In the genomic region with DNA sequence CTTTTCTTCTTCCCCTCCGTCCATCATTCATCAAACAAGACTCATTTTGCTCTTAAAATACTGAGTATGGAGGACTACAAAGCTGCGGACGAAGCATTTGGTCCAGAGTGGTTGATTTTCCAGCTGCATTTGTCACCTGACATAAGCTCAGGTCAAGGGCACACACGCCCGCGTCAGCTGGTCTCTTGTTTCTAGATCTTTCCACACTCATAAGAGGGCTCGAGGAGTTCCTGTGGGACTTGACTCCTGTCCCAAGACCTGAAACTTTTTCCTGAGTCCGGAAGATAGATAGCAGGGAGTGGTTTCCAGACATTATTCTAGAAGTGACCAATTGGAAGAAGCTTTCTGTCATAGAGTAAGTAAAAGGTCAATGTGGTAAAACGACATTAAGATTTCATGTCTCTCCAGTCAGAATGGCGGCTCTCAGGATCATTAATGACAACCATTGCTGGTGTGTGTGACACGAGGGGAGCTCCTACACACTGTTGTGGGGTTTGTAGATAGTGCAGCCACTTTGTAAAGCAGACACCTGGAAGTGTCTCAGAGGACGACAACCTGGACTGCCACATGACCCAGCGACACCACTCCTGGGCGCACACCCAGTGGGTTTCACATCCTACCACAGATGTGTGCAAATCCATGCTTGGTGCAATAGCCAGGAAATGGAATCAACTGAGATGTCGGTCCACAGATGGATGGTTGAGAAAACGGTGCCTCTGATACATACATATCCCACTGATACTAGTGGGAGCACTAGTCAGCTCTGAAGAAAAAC, we compare ENCODE assay signal across 13 mouse cellular contexts. TPM values are rescaled to one million over a fixed set of nuclear protein-coding genes. Genes with fewer than 3 reads are reported as not detected.
DNase-seq lines count a peak whose midpoint lies in the region; ATAC-seq and TF ChIP-seq lines count a peak whose summit lies in the region.
"Had no signal": no experiment of that assay in that cellular context is flagged by ENCODE, and none has a peak within 500 bp of the region (broad histone marks: within the 10 kb centered on the region; RNA-seq: fewer than 3 reads in every experiment).

No protein-coding gene starts in this region.

- no peak overlapping the region; the same call in 1 of the 2 replicates for H3K4me3 ChIP-seq in heart, embryonic 10.5 days
- H3K4me3 ChIP-seq in CH12.LX (replicated peaks in 1 of 3; ENCODE audit: low read depth in 2 of 3, low read length in 2 of 3, poor library complexity in 1 of 3): no peak overlapping the region
- no peak overlapping the region for H3K4me3 ChIP-seq in heart, embryonic 12.5 days
- no peak overlapping the region for H3K4me3 ChIP-seq in kidney, embryonic 15.5 days (replicated peaks)
- H3K4me3 ChIP-seq: erythroblast, embryonic 14.5 days; neural tube, embryonic 12.5 days had no signal

- dilution Hi-C loops in CH12.LX (cut with MboI; ENCODE audit: extremely low pct_ligation_motif_present, extremely low pct_unique_long_range_greater_than_20kb, low sequenced_read_pairs): no loop called here

- no peaks in the 10 kb centered on the region for H3K79me2 ChIP-seq in CH12.LX (replicated peaks; ENCODE audit: control insufficient read depth, extremely low read depth, insufficient read depth, poor library complexity, severe bottlenecking)

- H3K4me2 ChIP-seq in CH12.LX (ENCODE audit: insufficient read depth, low read depth, poor library complexity, severe bottlenecking): peak overlapping the region; percentile 81; the same call in 1 of the 2 replicates
- H3K4me2 ChIP-seq in heart, embryonic 12.5 days: 0 out of 2 replicates have a peak overlapping the region, but pooled peaks have one; percentile 61
- H3K4me2 ChIP-seq in kidney, embryonic 15.5 days: peak overlapping the region; percentile 58; the same call in 1 of the 2 replicates

- H3K27me3 ChIP-seq in heart, embryonic 10.5 days (ENCODE audit: insufficient read depth, poor library complexity, severe bottlenecking): 0 out of 2 replicates have a peak, but pooled peaks cover 2% of the 10 kb centered on the region
- H3K27me3 ChIP-seq in CH12.LX (replicated peaks): peaks cover 3% of the 10 kb centered on the region
- H3K27me3 ChIP-seq in heart, embryonic 12.5 days (replicated peaks): 0 out of 2 replicates have a peak, but pooled peaks cover 6% of the 10 kb centered on the region
- H3K27me3 ChIP-seq in kidney, embryonic 15.5 days: peaks cover 3% of the 10 kb centered on the region; the same call in 1 of the 2 replicates
- H3K27me3 ChIP-seq: hindbrain, embryonic 15.5 days; limb, embryonic 12.5 days; lung, embryonic 15.5 days; midbrain, embryonic 13.5 days; neural tube, embryonic 12.5 days had no signal

- DNase-seq in heart, adult 18-20 months: peak; percentile 47 to 85
- DNase-seq in heart, embryonic 10.5 days (ENCODE audit: low spot score): no peak
- DNase-seq in CH12.LX (ENCODE audit: extremely low read depth): no peak
- DNase-seq in neural tube, embryonic 10.5 days (ENCODE audit: extremely low spot score, low spot score): no peak
- DNase-seq in thymus, postnatal 0 days (ENCODE audit: low spot score): no peak

- TF ChIP-seq EP300 in CH12.LX (IDR thresholded peaks at IDR 0.05; ENCODE audit: low read length): no peak

- H3K9me3 ChIP-seq in heart, embryonic 10.5 days: no peaks in the 10 kb centered on the region
- H3K9me3 ChIP-seq in CH12.LX (replicated peaks; ENCODE audit: low read length): no peaks in the 10 kb centered on the region
- H3K9me3 ChIP-seq in heart, embryonic 12.5 days (replicated peaks): no peaks in the 10 kb centered on the region
- H3K9me3 ChIP-seq in kidney, embryonic 15.5 days (replicated peaks): no peaks in the 10 kb centered on the region
- H3K9me3 ChIP-seq: hindbrain, embryonic 15.5 days; limb, embryonic 12.5 days; lung, embryonic 15.5 days; midbrain, embryonic 13.5 days; neural tube, embryonic 12.5 days had no signal

- in situ Hi-C loops in CH12.LX (cut with MboI; ENCODE audit: low pct_ligation_motif_present, low pct_unique_long_range_greater_than_20kb, low sequenced_read_pairs): loop anchor here (25.0 kb wide), 1 partner anchor 231 kb away; a partner anchor contains a TSS

- TF ChIP-seq CTCF in CH12.LX (conservative IDR thresholded peaks at IDR 0.05 in 1 of 2, IDR thresholded peaks at IDR 0.05 in 1 of 2; ENCODE audit: low read depth in 2 of 2, low read length in 2 of 2): no peak

- no peak overlapping the region for H3K27ac ChIP-seq in heart, embryonic 10.5 days
- H3K27ac ChIP-seq in CH12.LX (ENCODE audit: insufficient read depth, low read depth): no peak overlapping the region
- no peak overlapping the region for H3K27ac ChIP-seq in heart, embryonic 12.5 days (ENCODE audit: poor library complexity, severe bottlenecking)
- no peak overlapping the region for H3K27ac ChIP-seq in kidney, embryonic 15.5 days
- H3K27ac ChIP-seq: hindbrain, embryonic 15.5 days; limb, embryonic 12.5 days; lung, embryonic 15.5 days; midbrain, embryonic 13.5 days; neural tube, embryonic 12.5 days had no signal

- WGBS in heart, embryonic 10.5 days: 68% methylated on average over 16 of the region's 16 CpGs
- 63% methylated on average over 16 of the region's 16 CpGs for WGBS in heart, embryonic 12.5 days
- 70% methylated on average over 16 of the region's 16 CpGs for WGBS in kidney, embryonic 15.5 days

- no peak for TF ChIP-seq RAD21 in CH12.LX (IDR thresholded peaks at IDR 0.05; ENCODE audit: low read depth, low read length)

- ATAC-seq in heart, embryonic 12.5 days (ENCODE audit: insufficient number of reproducible peaks, low FRiP score): no peak
- no peak for ATAC-seq in kidney, embryonic 15.5 days (replicated peaks; ENCODE audit: low FRiP score)
- ATAC-seq: midbrain, embryonic 13.5 days had no signal

- no peaks in the 10 kb centered on the region for H3K36me3 ChIP-seq in heart, embryonic 10.5 days
- H3K36me3 ChIP-seq in CH12.LX (replicated peaks in 1 of 2; ENCODE audit: control insufficient read depth in 1 of 2, insufficient read depth in 1 of 2, low read length in 1 of 2): no peaks in the 10 kb centered on the region
- no peaks in the 10 kb centered on the region for H3K36me3 ChIP-seq in heart, embryonic 12.5 days
- no peaks in the 10 kb centered on the region for H3K36me3 ChIP-seq in kidney, embryonic 15.5 days
- H3K36me3 ChIP-seq: hindbrain, embryonic 15.5 days; limb, embryonic 12.5 days; lung, embryonic 15.5 days; midbrain, embryonic 13.5 days; neural tube, embryonic 12.5 days had no signal

- no peak for TF ChIP-seq POLR2A in CH12.LX (IDR thresholded peaks at IDR 0.05; ENCODE audit: low read depth, low read length)

- 0 out of 2 replicates have a peak, but pooled peaks cover 5% of the 10 kb centered on the region for H3K4me1 ChIP-seq in heart, embryonic 10.5 days
- peaks cover 9 to 30% of the 10 kb centered on the region in 2 experiments for H3K4me1 ChIP-seq in CH12.LX (ENCODE audit: control insufficient read depth in 1 of 2, insufficient read depth in 2 of 2)
- H3K4me1 ChIP-seq in heart, embryonic 12.5 days (replicated peaks): peaks cover 12% of the 10 kb centered on the region
- H3K4me1 ChIP-seq in kidney, embryonic 15.5 days: peaks cover 12% of the 10 kb centered on the region
- H3K4me1 ChIP-seq: limb, embryonic 12.5 days; neural tube, embryonic 12.5 days had no signal

- no peak overlapping the region for H3K9ac ChIP-seq in CH12.LX (ENCODE audit: insufficient read depth, low read depth)
- H3K9ac ChIP-seq in heart, embryonic 12.5 days: no peak overlapping the region
- H3K9ac ChIP-seq in kidney, embryonic 15.5 days: no peak overlapping the region
- H3K9ac ChIP-seq: hindbrain, embryonic 15.5 days; limb, embryonic 12.5 days; lung, embryonic 15.5 days; midbrain, embryonic 13.5 days; neural tube, embryonic 12.5 days had no signal

TF ChIP-seq in CH12.LX, 34 proteins besides CTCF, POLR2A, EP300 and RAD21:
- no peak for TF ChIP-seq CHD2 (IDR thresholded peaks at IDR 0.05; ENCODE audit: low read length)
- no peak for TF ChIP-seq MEF2A (IDR thresholded peaks at IDR 0.05; ENCODE audit: borderline replicate concordance, low read depth, low read length)
- no peak for TF ChIP-seq KAT2A (IDR thresholded peaks at IDR 0.05; ENCODE audit: insufficient replicate concordance, low read length)
- TF ChIP-seq MYC (IDR thresholded peaks at IDR 0.05; ENCODE audit: low read depth, low read length): no peak
- TF ChIP-seq ZMIZ1 (IDR thresholded peaks at IDR 0.05; ENCODE audit: low read depth, low read length): no peak
- no peak for TF ChIP-seq MAFK (IDR thresholded peaks at IDR 0.05; ENCODE audit: insufficient replicate concordance, low read length)

RNA-seq across cellular contexts. Expression of a gene that starts 12.6 kb away (rescaled TPM):
- 1 to 10 TPM; 5.1 to 5.3 TPM for total RNA-seq in heart, adult 18-20 months (2021)
- 3.2 and 5.4 TPM in 2 replicates for polyA plus RNA-seq in heart, embryonic 10.5 days (2016; fragmentation: Nextera tagmentation; extraction: Ambion mirVana)
- 2.1 and 2.7 TPM in 2 replicates for total RNA-seq in CH12.LX (2012; rRNA removed)
- 0.49 and 1.2 TPM in 2 replicates for total RNA-seq in CH12.LX (2014; rRNA removed)
- 2.0 and 2.1 TPM in 2 replicates for polyA plus RNA-seq in CH12.LX (2012; ENCODE audit: insufficient read length, low read depth)
- 2.6 and 2.9 TPM in 2 replicates for polyA plus RNA-seq in heart, embryonic 12.5 days (2016; fragmentation: Nextera tagmentation; extraction: Ambion mirVana)
- polyA plus RNA-seq in kidney, embryonic 15.5 days (2015; fragmentation: Nextera tagmentation; extraction: Ambion mirVana): 2.4 and 2.6 TPM in 2 replicates
- polyA plus RNA-seq in thymus, postnatal 0 days (2015; fragmentation: Nextera tagmentation; extraction: Ambion mirVana): 3.4 and 3.9 TPM in 2 replicates

RNA-seq across cellular contexts. Expression of a gene that starts 44.8 kb away (rescaled TPM):
- total RNA-seq in heart, adult 18-20 months (2021): 10 to 100 TPM; 19.7 to 26.3 TPM
- 0.10 and 0.26 TPM in 2 replicates for polyA plus RNA-seq in heart, embryonic 10.5 days (2016; fragmentation: Nextera tagmentation; extraction: Ambion mirVana)
- total RNA-seq in CH12.LX (2012; rRNA removed) (15.9 and 16.3 TPM in 2 replicates), CH12.LX (2014; rRNA removed) (30.3 and 32.0 TPM in 2 replicates)
- 28.3 and 31.4 TPM in 2 replicates for polyA plus RNA-seq in CH12.LX (2012; ENCODE audit: insufficient read length, low read depth)
- polyA plus RNA-seq in heart, embryonic 12.5 days (2016; fragmentation: Nextera tagmentation; extraction: Ambion mirVana): 0.19 and 0.24 TPM in 2 replicates
- 0.54 and 0.82 TPM in 2 replicates for polyA plus RNA-seq in kidney, embryonic 15.5 days (2015; fragmentation: Nextera tagmentation; extraction: Ambion mirVana)
- 25.0 and 29.1 TPM in 2 replicates for polyA plus RNA-seq in thymus, postnatal 0 days (2015; fragmentation: Nextera tagmentation; extraction: Ambion mirVana)
- polyA plus RNA-seq: erythroblast, embryonic 14.5 days; limb, embryonic 12.5 days; midbrain, embryonic 13.5 days had no signal

Comparison
In these comparisons a context has a peak if more than half of its experiments do, and no peak if none do; other contexts are left out.
1. DNase-seq: peak in heart, adult 18-20 months (2 of 2); none in heart, embryonic 10.5 days (single experiment), CH12.LX (single experiment), neural tube, embryonic 10.5 days (single experiment) and thymus, postnatal 0 days (single experiment).
2. RNA of a gene that starts 44.8 kb away (polyA plus RNA-seq): 28.3 to 31.4 TPM in CH12.LX and 25.0 to 29.1 TPM in thymus, postnatal 0 days; 0.54 to 0.82 TPM in kidney, embryonic 15.5 days, 0.10 to 0.26 TPM in heart, embryonic 10.5 days and 0.19 to 0.24 TPM in heart, embryonic 12.5 days; every median in the first group is over 10 times any median in the second.
3. Peak in every context shown above with its lines, with median percentiles within 50 percentile points of each other: H3K4me2 ChIP-seq.